Mouse (Mus musculus): ENCODE measurements around the gene Ddx25. TPM values are rescaled to one million over a fixed set of nuclear protein-coding genes. Genes with fewer than 3 reads are reported as not detected.

The Ddx25 gene
- polyA plus RNA-seq, 1 experiment: not detected

DNA sequence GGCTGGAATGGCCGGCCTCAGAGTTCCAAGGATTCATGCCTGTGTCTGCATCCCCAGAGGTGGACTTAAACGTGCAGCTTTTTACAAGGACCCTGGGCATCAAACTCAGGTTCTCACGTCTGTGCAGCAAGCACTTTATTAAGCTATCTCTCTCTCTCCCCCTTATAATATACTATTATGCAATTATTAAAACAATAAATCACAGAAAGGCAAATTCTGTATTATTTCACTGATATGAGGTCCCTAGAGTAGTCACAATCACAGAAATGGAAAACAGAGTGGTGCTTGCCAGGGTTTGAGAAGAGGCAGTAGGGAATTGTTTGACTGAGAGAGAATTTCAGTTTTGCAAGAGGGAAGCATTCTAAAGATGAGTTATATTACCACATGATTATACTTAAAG, 29.2 kb downstream of the Ddx25 start:
- TF ChIP-seq TAL1 (IDR thresholded peaks at IDR 0.05; ENCODE audit: low read length) (no peak), GATA1 (IDR thresholded peaks at IDR 0.05; ENCODE audit: low read length) (no peak)
- Histone ChIP-seq H3K9me3 (ENCODE audit: control insufficient read depth, low read length) (no peaks in the 10 kb centered on the region), H3K4me3 (replicated peaks) (no peak overlapping the region), H3K36me3 (ENCODE audit: control insufficient read depth) (no peaks in the 10 kb centered on the region), H3K27me3 (ENCODE audit: control insufficient read depth) (no peaks in the 10 kb centered on the region), H3K4me1 (ENCODE audit: control insufficient read depth) (no peaks in the 10 kb centered on the region)

DNA sequence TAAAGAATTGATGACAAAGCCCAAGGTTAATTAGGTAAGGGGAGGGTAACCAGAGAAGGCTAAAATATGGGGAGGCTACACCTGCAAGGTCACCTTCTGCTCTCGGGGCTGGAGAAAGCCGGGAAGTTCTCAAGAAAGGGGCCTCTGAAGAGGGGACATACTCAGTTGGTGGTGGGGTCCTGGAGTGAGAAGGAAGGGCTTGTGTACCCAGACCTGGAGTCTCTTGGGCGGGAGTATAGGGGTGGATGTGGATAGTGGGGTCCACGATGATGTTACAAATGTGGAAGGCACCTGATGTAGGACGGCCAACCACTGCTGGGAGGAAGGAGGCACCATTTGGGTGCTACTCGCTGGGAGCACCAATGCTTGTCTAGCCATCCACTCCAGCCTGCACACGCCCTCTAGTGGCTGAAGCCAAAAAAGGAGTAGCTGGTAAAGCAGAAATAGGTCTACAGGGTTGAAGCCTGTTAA, 34.4 kb downstream of the Ddx25 start:
- no peaks in the 10 kb centered on the region for H3K27me3 ChIP-seq (ENCODE audit: control insufficient read depth)
- no peaks in the 10 kb centered on the region for H3K9me3 ChIP-seq (ENCODE audit: control insufficient read depth, low read length)
- H3K4me3 ChIP-seq (replicated peaks): no peak overlapping the region
- H3K36me3 ChIP-seq (ENCODE audit: control insufficient read depth): no peaks in the 10 kb centered on the region
- H3K4me1 ChIP-seq (ENCODE audit: control insufficient read depth): no peaks in the 10 kb centered on the region
- TF ChIP-seq GATA1 (IDR thresholded peaks at IDR 0.05; ENCODE audit: low read length) (no peak), TAL1 (IDR thresholded peaks at IDR 0.05; ENCODE audit: low read length) (no peak)

DNA sequence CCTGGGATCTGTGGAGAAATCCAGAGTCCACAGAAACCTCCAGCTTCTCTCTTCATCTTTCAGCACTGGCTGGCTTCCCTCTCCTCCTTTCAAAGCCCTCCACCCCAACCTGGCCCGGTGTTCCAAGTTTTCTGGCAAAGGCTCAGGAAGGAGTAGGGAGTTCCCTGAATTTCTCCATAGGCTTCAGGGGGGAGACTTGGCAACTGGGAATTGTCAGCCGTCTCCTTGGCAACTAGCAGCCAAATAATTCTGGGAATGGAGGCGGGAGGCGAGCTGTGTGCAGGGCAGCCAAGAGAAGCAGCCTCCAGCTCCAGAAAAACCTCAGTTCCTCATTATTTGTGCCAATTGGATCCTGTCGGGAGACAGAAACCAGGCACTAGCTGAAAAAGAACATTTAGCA, 34.8 kb downstream of the Ddx25 start:
- Histone ChIP-seq H3K4me3 (replicated peaks) (no peak overlapping the region), H3K4me1 (ENCODE audit: control insufficient read depth) (no peaks in the 10 kb centered on the region), H3K9me3 (ENCODE audit: control insufficient read depth, low read length) (no peaks in the 10 kb centered on the region), H3K27me3 (ENCODE audit: control insufficient read depth) (no peaks in the 10 kb centered on the region), H3K36me3 (ENCODE audit: control insufficient read depth) (no peaks in the 10 kb centered on the region)
- TF ChIP-seq GATA1 (IDR thresholded peaks at IDR 0.05; ENCODE audit: low read length): no peak
- TF ChIP-seq TAL1 (IDR thresholded peaks at IDR 0.05; ENCODE audit: low read length): no peak

DNA sequence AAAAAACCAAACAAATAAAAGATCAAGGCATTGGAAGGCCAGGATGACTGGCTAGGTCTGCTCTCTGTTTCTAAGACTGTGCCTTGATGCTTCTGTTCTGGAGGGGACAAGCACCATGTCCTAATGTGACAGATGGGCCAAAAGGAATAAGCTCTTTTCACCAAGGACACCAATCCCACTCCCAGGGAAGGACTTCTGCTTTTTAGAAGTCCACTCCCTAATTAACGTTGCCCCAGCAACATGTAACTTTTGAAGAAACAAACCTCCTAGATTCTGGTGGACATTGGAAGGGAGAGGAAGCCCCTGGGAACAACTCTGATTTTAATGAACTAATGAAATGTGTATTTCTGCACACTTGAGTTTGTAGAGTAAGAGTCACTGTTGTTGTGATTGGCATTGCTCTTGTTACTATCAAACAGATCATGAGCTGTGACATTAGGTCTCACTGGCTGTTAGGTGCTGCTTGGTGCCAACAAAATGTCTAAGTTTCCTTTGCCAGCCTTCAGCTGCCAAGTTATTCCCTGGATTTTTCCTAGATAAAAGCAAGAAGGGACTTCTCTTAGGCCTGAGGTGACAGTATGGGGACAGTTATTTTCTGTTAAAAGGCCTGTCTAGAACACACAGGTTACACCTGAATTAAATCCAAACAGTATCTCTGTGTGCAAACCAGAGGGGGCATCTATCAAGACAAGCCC, 35.4 kb downstream of the Ddx25 start:
- no peaks in the 10 kb centered on the region for H3K36me3 ChIP-seq (ENCODE audit: control insufficient read depth)
- no peaks in the 10 kb centered on the region for H3K4me1 ChIP-seq (ENCODE audit: control insufficient read depth)
- no peak overlapping the region for H3K4me3 ChIP-seq (replicated peaks)
- H3K9me3 ChIP-seq (ENCODE audit: control insufficient read depth, low read length): no peaks in the 10 kb centered on the region
- no peaks in the 10 kb centered on the region for H3K27me3 ChIP-seq (ENCODE audit: control insufficient read depth)
- no peak for TF ChIP-seq GATA1 (IDR thresholded peaks at IDR 0.05; ENCODE audit: low read length)
- no peak for TF ChIP-seq TAL1 (IDR thresholded peaks at IDR 0.05; ENCODE audit: low read length)

DNA sequence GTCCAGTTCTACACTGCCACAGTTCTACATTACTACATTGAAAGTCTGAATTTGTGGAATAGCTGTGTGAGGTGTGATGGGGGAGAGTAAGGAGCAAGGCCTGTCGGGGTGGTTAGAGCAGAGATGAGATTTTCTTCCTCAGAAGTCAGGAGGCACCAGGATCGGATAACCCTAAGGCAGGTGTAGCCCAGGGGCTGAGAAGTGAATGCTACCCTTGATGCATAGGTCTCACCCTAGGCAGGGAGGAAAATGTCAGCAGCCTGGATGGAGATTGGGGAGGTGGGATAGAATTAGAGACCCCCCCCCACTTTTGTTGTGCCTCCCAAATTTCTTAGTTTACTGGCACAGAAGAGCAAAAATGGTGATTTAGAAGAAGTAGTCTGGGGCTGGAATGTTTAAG, 36.1 kb downstream of the Ddx25 start:
- no peaks in the 10 kb centered on the region for H3K36me3 ChIP-seq (ENCODE audit: control insufficient read depth)
- no peaks in the 10 kb centered on the region for H3K4me1 ChIP-seq (ENCODE audit: control insufficient read depth)
- H3K27me3 ChIP-seq (ENCODE audit: control insufficient read depth): no peaks in the 10 kb centered on the region
- H3K4me3 ChIP-seq (replicated peaks): no peak overlapping the region
- no peaks in the 10 kb centered on the region for H3K9me3 ChIP-seq (ENCODE audit: control insufficient read depth, low read length)
- TF ChIP-seq GATA1 (IDR thresholded peaks at IDR 0.05; ENCODE audit: low read length): no peak
- no peak for TF ChIP-seq TAL1 (IDR thresholded peaks at IDR 0.05; ENCODE audit: low read length)

DNA sequence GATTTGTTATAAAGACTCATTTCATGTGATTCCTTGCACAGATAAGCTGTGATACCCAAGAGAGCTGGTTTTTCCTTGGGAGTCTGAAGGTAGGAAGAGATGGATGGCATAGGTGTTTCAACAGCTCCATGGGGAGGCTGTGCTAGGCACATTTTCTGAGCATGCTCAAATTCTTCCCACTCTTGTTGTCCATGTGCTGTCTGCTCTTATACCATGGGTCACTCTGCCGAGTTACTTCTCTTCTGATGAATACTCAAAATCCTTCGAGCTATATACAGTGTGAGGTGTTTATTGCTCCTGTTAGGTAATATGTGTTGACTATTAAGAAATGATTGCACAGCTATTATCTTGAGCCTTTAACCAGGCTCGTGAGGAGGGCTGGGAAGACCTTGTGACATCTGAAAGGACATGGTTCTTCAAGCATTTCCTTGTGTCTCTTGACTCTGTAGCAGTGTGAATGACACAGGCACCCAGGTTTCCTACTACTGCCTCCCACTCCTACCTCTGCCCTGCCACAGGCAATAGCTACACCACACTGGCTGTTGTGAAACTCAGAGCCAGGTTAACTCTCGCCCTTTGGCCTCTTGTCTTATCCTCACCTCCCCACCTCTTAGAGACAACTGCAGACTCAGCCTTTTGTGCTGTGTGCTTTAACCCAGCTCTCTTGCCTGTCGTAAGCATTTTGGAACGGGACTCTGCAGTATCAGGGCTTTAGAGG, 37.5 kb downstream of the Ddx25 start:
- Histone ChIP-seq H3K36me3 (ENCODE audit: control insufficient read depth) (no peaks in the 10 kb centered on the region), H3K27me3 (ENCODE audit: control insufficient read depth) (no peaks in the 10 kb centered on the region), H3K4me1 (ENCODE audit: control insufficient read depth) (no peaks in the 10 kb centered on the region), H3K9me3 (ENCODE audit: control insufficient read depth, low read length) (no peaks in the 10 kb centered on the region), H3K4me3 (replicated peaks) (no peak overlapping the region)
- TF ChIP-seq GATA1 (IDR thresholded peaks at IDR 0.05; ENCODE audit: low read length) (no peak), TAL1 (IDR thresholded peaks at IDR 0.05; ENCODE audit: low read length) (no peak)

DNA sequence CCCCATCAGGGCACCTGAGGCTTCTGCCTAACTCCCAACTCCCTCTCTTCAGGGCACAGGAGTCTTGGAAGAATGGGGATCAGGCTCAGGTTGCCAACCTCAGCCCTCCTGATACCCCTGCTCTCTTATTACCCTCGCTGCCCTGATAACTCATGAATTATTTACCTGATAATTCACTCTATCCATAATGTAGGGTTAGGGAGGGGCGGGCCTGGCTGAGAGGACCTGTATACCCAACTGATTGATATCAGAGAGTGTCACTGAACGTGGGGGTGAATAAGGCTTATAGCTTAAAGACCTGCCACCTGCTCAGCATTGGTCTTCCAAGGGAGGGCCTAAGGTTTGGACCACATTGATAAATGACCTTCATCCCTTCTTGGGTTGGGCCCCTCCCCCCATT, 40.2 kb downstream of the Ddx25 start, which contains the start of gene Gm1113:
TSS of gene Gm1113 (minus strand) at position 101 of the 400 bp plus-strand sequence.
- Histone ChIP-seq H3K4me3 (replicated peaks) (no peak within 1 kb of the TSS), H3K4me1 (ENCODE audit: control insufficient read depth) (no peaks in the 10 kb centered on the region), H3K9me3 (ENCODE audit: control insufficient read depth, low read length) (no peaks in the 10 kb centered on the region), H3K36me3 (ENCODE audit: control insufficient read depth) (no peaks in the 10 kb centered on the region), H3K27me3 (ENCODE audit: control insufficient read depth) (no peaks in the 10 kb centered on the region)
- no peak for TF ChIP-seq GATA1 (IDR thresholded peaks at IDR 0.05; ENCODE audit: low read length)
- no peak for TF ChIP-seq TAL1 (IDR thresholded peaks at IDR 0.05; ENCODE audit: low read length)

DNA sequence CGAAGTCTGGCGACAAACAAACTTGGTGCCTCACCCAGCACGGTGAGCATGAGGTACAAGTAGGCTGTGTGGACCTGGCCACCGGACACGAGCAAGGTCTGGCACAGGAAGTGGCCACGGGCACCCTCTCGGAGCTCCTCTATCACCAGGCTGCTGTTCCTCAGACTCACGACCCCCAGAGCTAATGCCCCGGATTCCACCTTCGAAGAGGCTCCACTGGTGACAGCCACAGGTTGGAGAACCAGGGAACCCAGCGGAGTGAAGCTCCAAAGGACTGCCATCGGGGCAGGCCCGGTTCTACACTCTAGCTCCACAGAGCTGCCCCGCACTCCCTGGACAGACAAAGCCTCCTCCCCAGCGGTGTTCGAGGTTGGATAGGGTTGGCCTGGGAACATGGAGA, 41.6 kb downstream of the Ddx25 start:
- no peaks in the 10 kb centered on the region for H3K36me3 ChIP-seq (ENCODE audit: control insufficient read depth)
- no peak overlapping the region for H3K4me3 ChIP-seq (replicated peaks)
- H3K4me1 ChIP-seq (ENCODE audit: control insufficient read depth): no peaks in the 10 kb centered on the region
- TF ChIP-seq GATA1 (IDR thresholded peaks at IDR 0.05; ENCODE audit: low read length): no peak
- TF ChIP-seq TAL1 (IDR thresholded peaks at IDR 0.05; ENCODE audit: low read length): no peak
- no peaks in the 10 kb centered on the region for H3K27me3 ChIP-seq (ENCODE audit: control insufficient read depth)
- no peaks in the 10 kb centered on the region for H3K9me3 ChIP-seq (ENCODE audit: control insufficient read depth, low read length)

DNA sequence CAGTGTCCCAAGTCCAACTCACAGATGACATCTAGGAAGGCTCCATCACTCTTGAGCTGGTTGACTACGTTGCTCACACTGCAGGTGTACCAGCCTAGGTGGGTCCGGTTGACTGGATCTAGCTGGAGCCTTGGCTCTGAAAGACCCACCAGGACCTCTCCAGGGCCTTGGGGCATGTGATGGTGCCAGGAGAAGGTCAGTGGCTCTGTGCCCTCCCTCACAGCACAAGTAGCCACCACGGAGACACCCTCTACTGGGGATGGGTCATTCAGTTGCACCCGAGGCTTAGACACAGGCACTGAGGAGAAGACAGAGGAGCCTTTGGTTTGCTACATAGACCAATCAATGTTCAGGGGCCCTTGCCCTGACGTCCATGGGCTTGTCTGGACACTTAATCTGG, 42.1 kb downstream of the Ddx25 start:
- no peaks in the 10 kb centered on the region for H3K9me3 ChIP-seq (ENCODE audit: control insufficient read depth, low read length)
- H3K4me1 ChIP-seq (ENCODE audit: control insufficient read depth): no peaks in the 10 kb centered on the region
- H3K27me3 ChIP-seq (ENCODE audit: control insufficient read depth): no peaks in the 10 kb centered on the region
- no peaks in the 10 kb centered on the region for H3K36me3 ChIP-seq (ENCODE audit: control insufficient read depth)
- no peak overlapping the region for H3K4me3 ChIP-seq (replicated peaks)
- TF ChIP-seq GATA1 (IDR thresholded peaks at IDR 0.05; ENCODE audit: low read length) (no peak), TAL1 (IDR thresholded peaks at IDR 0.05; ENCODE audit: low read length) (no peak)
